Mouse (Mus musculus): ENCODE data around the gene Fhl3. TPM values are rescaled to one million over a fixed set of nuclear protein-coding genes. Genes with fewer than 3 reads are reported as not detected.

The Fhl3 gene
- total and polyA plus RNA-seq, 2 experiments from 2014 or later: 3.1 to 7.1 TPM

GRCm38 (mm10) chr4:124668078-124668477 lies 32.4 kb upstream of the Fhl3 start:
- no peak overlapping the region for H3K4me2 ChIP-seq (ENCODE audit: low read depth, low read length)

GRCm38 (mm10) chr4:124670232-124670631 lies 30.3 kb upstream of the Fhl3 start:
- H3K27ac ChIP-seq: no peak overlapping the region
- peaks cover 13% of the 10 kb centered on the region; the same call in 1 of the 2 replicates for H3K27me3 ChIP-seq (ENCODE audit: insufficient read depth, low read length)
- whole genome bisulfite sequencing: 50% methylated on average over 8 of the region's 8 CpGs
- H3K36me3 ChIP-seq (ENCODE audit: insufficient read depth, low read length): no peaks in the 10 kb centered on the region
- H3K4me3 ChIP-seq (ENCODE audit: low read length): no peak overlapping the region
- DNase-seq (ENCODE audit: low spot score) (no peak), ATAC-seq (no peak)
- H3K4me1 ChIP-seq (ENCODE audit: insufficient read depth, low read length): peaks cover 11% of the 10 kb centered on the region
- no peak overlapping the region for H3K9ac ChIP-seq (replicated peaks; ENCODE audit: low read length)
- no peak for TF ChIP-seq CTCF (IDR thresholded peaks at IDR 0.05; ENCODE audit: low read depth)
- no peak overlapping the region for H3K4me2 ChIP-seq (ENCODE audit: low read depth, low read length)
- H3K9me3 ChIP-seq (ENCODE audit: low read length): no peaks in the 10 kb centered on the region

More at GRCm38 (mm10) chr4:124668078-124668477, 32.4 kb upstream of the Fhl3 start:
- DNase-seq (ENCODE audit: low spot score) (no peak), ATAC-seq (0 out of 2 replicates have a peak, but pooled peaks have one; percentile 34)
- no peaks in the 10 kb centered on the region for H3K36me3 ChIP-seq (ENCODE audit: insufficient read depth, low read length)
- H3K4me3 ChIP-seq (ENCODE audit: low read length): no peak overlapping the region
- WGBS: 16% methylated on average over 8 of the region's 8 CpGs
- no peak overlapping the region for H3K9ac ChIP-seq (replicated peaks; ENCODE audit: low read length)
- peaks cover 24% of the 10 kb centered on the region for H3K27me3 ChIP-seq (ENCODE audit: insufficient read depth, low read length)
- TF ChIP-seq CTCF (IDR thresholded peaks at IDR 0.05; ENCODE audit: low read depth): no peak
- peaks cover 10% of the 10 kb centered on the region for H3K4me1 ChIP-seq (ENCODE audit: insufficient read depth, low read length)
- H3K27ac ChIP-seq: no peak overlapping the region
- no peaks in the 10 kb centered on the region for H3K9me3 ChIP-seq (ENCODE audit: low read length)

GRCm38 (mm10) chr4:124671583-124671982 lies 28.9 kb upstream of the Fhl3 start:
- H3K9me3 ChIP-seq (ENCODE audit: low read length): no peaks in the 10 kb centered on the region
- 30% methylated on average over 7 of the region's 7 CpGs for WGBS
- H3K4me1 ChIP-seq (ENCODE audit: insufficient read depth, low read length): peaks cover 11% of the 10 kb centered on the region
- peaks cover 13% of the 10 kb centered on the region; the same call in 1 of the 2 replicates for H3K27me3 ChIP-seq (ENCODE audit: insufficient read depth, low read length)
- no peak for TF ChIP-seq CTCF (IDR thresholded peaks at IDR 0.05; ENCODE audit: low read depth)
- no peak overlapping the region for H3K4me3 ChIP-seq (ENCODE audit: low read length)
- no peak for ATAC-seq
- no peak for DNase-seq (ENCODE audit: low spot score)
- no peaks in the 10 kb centered on the region for H3K36me3 ChIP-seq (ENCODE audit: insufficient read depth, low read length)
- H3K4me2 ChIP-seq (ENCODE audit: low read depth, low read length): peak overlapping the region; percentile 57
- H3K27ac ChIP-seq: no peak overlapping the region
- no peak overlapping the region for H3K9ac ChIP-seq (replicated peaks; ENCODE audit: low read length)

- TF ChIP-seq CTCF (IDR thresholded peaks at IDR 0.05; ENCODE audit: low read depth): peak; percentile 44; the same call in 1 of the 2 replicates
- ATAC-seq (peak; percentile 48), DNase-seq (ENCODE audit: low spot score) (peak; percentile 85)
- Histone ChIP-seq H3K4me1 (ENCODE audit: insufficient read depth, low read length) (peaks cover 11% of the 10 kb centered on the region), H3K4me2 (ENCODE audit: low read depth, low read length) (peak overlapping the region; percentile 57), H3K27me3 (ENCODE audit: insufficient read depth, low read length) (peaks cover 3% of the 10 kb centered on the region; the same call in 1 of the 2 replicates), H3K4me3 (ENCODE audit: low read length) (peak overlapping the region; percentile 23), H3K9ac (replicated peaks; ENCODE audit: low read length) (peak overlapping the region; percentile 37; the same call in 1 of the 2 replicates), H3K27ac (no peak overlapping the region), H3K9me3 (ENCODE audit: low read length) (no peaks in the 10 kb centered on the region), H3K36me3 (ENCODE audit: insufficient read depth, low read length) (peaks cover under 1% of the 10 kb centered on the region; the same call in 1 of the 2 replicates)
- WGBS: 2% methylated on average over 27 of the region's 31 CpGs
Measured at GRCm38 (mm10) chr4:124672347-124673320, 27.9 kb upstream of the Fhl3 start.

- H3K27ac ChIP-seq: no peak overlapping the region
- H3K4me1 ChIP-seq (ENCODE audit: insufficient read depth, low read length): peaks cover 11% of the 10 kb centered on the region
- peaks cover 17% of the 10 kb centered on the region; the same call in 1 of the 2 replicates for H3K36me3 ChIP-seq (ENCODE audit: insufficient read depth, low read length)
- TF ChIP-seq CTCF (IDR thresholded peaks at IDR 0.05; ENCODE audit: low read depth): no peak
- WGBS: 33% methylated on average over 17 of the region's 17 CpGs
- DNase-seq (ENCODE audit: low spot score) (no peak), ATAC-seq (0 out of 2 replicates have a peak, but pooled peaks have one; percentile 17)
- no peaks in the 10 kb centered on the region for H3K9me3 ChIP-seq (ENCODE audit: low read length)
- no peak overlapping the region for H3K4me2 ChIP-seq (ENCODE audit: low read depth, low read length)
- H3K9ac ChIP-seq (replicated peaks; ENCODE audit: low read length): no peak overlapping the region
- no peak overlapping the region for H3K4me3 ChIP-seq (ENCODE audit: low read length)
- H3K27me3 ChIP-seq (ENCODE audit: insufficient read depth, low read length): no peaks in the 10 kb centered on the region
Measured at GRCm38 (mm10) chr4:124674334-124675032, 26.0 kb upstream of the Fhl3 start.

GRCm38 (mm10) chr4:124675037-124675436 lies 25.5 kb upstream of the Fhl3 start:
- peak; percentile 89 for TF ChIP-seq CTCF (IDR thresholded peaks at IDR 0.05; ENCODE audit: low read depth)
- DNase-seq (ENCODE audit: low spot score): peak; percentile 92
- H3K4me3 ChIP-seq (ENCODE audit: low read length): no peak overlapping the region
- H3K36me3 ChIP-seq (ENCODE audit: insufficient read depth, low read length): peaks cover 20% of the 10 kb centered on the region; the same call in 1 of the 2 replicates
- H3K27ac ChIP-seq: no peak overlapping the region
- no peak overlapping the region for H3K9ac ChIP-seq (replicated peaks; ENCODE audit: low read length)
- H3K9me3 ChIP-seq (ENCODE audit: low read length): no peaks in the 10 kb centered on the region
- no peak overlapping the region for H3K4me2 ChIP-seq (ENCODE audit: low read depth, low read length)
- 3% methylated on average over 4 of the region's 4 CpGs for WGBS
- peaks cover 11% of the 10 kb centered on the region for H3K4me1 ChIP-seq (ENCODE audit: insufficient read depth, low read length)
- no peaks in the 10 kb centered on the region for H3K27me3 ChIP-seq (ENCODE audit: insufficient read depth, low read length)
- 0 out of 2 replicates have a peak, but pooled peaks have one; percentile 21 for ATAC-seq
